Mouse (Mus musculus): ENCODE data around the gene Dpy19l3. TPM values are rescaled to one million over a fixed set of nuclear protein-coding genes. Genes with fewer than 3 reads are reported as not detected.

The Dpy19l3 gene
- polyA plus RNA-seq, 1 experiment from 2014 or later, result 51.0 TPM

DNA sequence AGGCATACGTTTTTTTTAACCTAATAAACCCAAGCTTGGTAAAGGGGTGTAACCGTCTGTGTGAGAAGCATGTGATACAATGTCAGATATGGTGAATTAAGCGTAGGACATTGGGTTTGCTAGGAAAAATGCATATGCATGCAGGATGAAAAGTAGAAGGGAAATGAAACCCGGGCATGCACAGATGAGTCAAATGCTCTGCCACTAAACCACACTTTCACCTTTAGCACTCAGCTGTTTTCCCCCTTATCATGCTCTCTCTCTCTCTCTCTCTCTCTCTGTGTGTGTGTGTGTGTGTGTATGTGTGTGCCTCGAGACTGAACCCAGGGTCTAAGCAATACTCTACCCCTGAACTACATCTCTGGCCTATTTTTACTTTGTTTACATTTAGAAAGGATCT is 11.9 kb downstream of the Dpy19l3 start:
- Histone ChIP-seq H3K4me1 (ENCODE audit: control insufficient read depth, insufficient read depth, low read depth, low read length) (no peaks in the 10 kb centered on the region), H3K9ac (ENCODE audit: low read depth, low read length) (no peak overlapping the region), H3K27me3 (replicated peaks; ENCODE audit: control insufficient read depth, insufficient read depth, low read length) (no peaks in the 10 kb centered on the region), H3K4me2 (ENCODE audit: low read length) (no peak overlapping the region), H3K9me3 (ENCODE audit: control insufficient read depth, low read length) (peaks cover 2% of the 10 kb centered on the region; the same call in 1 of the 2 replicates), H3K4me3 (ENCODE audit: low read length) (no peak overlapping the region), H3K27ac (ENCODE audit: low read depth, low read length) (no peak overlapping the region), H3K36me3 (ENCODE audit: control insufficient read depth, insufficient read depth, low read length) (peaks cover 3% of the 10 kb centered on the region; the same call in 1 of the 2 replicates)
- WGBS, result 90% methylated on average over 5 of the region's 5 CpGs
- ATAC-seq, result no peak

DNA sequence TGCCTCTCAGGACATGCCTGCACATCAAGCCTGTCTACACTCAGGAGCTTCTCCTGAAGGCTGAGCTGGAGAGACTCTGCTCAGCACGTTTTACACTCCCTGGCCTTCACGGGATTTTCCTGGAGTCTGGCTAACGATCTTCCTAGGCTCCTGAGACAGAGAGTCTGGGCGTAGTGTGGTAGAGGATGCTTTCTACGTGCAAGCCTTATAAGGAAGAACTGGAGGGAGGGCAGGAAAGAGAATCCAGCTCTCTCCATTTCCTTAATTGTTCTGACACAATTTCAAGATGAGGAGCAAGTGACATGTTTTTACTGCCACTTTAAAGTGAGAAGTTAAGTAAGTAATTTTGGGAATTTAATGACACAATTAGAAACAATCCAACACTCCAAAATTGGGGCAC is 12.4 kb downstream of the Dpy19l3 start:
- Histone ChIP-seq H3K9me3 (ENCODE audit: control insufficient read depth, low read length) (peaks cover 2% of the 10 kb centered on the region; the same call in 1 of the 2 replicates), H3K9ac (ENCODE audit: low read depth, low read length) (no peak overlapping the region), H3K27ac (ENCODE audit: low read depth, low read length) (no peak overlapping the region), H3K4me1 (ENCODE audit: control insufficient read depth, insufficient read depth, low read depth, low read length) (no peaks in the 10 kb centered on the region), H3K4me3 (ENCODE audit: low read length) (no peak overlapping the region), H3K4me2 (ENCODE audit: low read length) (no peak overlapping the region), H3K27me3 (replicated peaks; ENCODE audit: control insufficient read depth, insufficient read depth, low read length) (no peaks in the 10 kb centered on the region), H3K36me3 (ENCODE audit: control insufficient read depth, insufficient read depth, low read length) (peaks cover 3% of the 10 kb centered on the region; the same call in 1 of the 2 replicates)
- no peak for ATAC-seq
- 61% methylated on average over 5 of the region's 5 CpGs for whole genome bisulfite sequencing

DNA sequence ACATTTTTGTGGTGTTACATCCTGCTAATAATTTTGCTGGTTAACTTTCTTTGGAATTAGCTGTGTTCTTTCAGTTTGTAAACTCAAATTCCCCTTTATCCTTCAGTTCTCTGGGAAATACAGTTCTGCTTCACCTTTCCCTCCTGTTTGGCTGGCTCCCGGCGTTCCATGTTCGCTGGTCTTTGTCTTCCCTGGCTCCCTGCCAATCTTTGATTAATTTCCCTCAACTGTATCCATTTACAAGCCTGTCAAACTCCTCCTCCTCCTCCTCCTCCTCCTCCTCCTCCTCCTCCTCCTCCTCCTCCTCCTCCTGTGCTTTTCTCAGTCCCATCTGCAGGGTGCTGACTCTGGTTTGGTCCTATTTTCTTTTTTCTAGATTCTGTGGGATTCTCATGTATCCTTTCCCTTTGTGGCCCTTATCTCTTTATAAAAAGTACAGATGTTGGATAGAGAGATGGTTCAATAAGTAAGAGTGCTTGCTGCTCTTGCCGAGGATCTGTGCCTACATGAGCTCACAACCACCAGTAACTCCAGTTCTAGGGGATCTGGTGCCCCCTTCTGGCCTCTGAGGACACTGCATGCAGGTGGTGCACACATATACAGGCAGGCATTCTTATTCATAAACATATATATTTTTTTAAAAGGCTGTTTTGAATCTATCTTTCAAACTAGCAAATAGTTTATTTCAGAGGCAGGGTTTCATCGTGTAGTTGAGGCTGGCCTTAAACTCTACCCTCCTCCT is 13.6 kb downstream of the Dpy19l3 start:
- Histone ChIP-seq H3K4me2 (ENCODE audit: low read length) (no peak overlapping the region), H3K9me3 (ENCODE audit: control insufficient read depth, low read length) (peaks cover 2% of the 10 kb centered on the region; the same call in 1 of the 2 replicates), H3K27ac (ENCODE audit: low read depth, low read length) (no peak overlapping the region), H3K4me1 (ENCODE audit: control insufficient read depth, insufficient read depth, low read depth, low read length) (no peaks in the 10 kb centered on the region), H3K4me3 (ENCODE audit: low read length) (no peak overlapping the region), H3K36me3 (ENCODE audit: control insufficient read depth, insufficient read depth, low read length) (peaks cover 3% of the 10 kb centered on the region; the same call in 1 of the 2 replicates), H3K27me3 (replicated peaks; ENCODE audit: control insufficient read depth, insufficient read depth, low read length) (no peaks in the 10 kb centered on the region), H3K9ac (ENCODE audit: low read depth, low read length) (no peak overlapping the region)
- 47% methylated on average over 5 of the region's 5 CpGs for WGBS
- ATAC-seq, result no peak

- Histone ChIP-seq H3K4me3 (ENCODE audit: low read length) (no peak overlapping the region), H3K4me2 (ENCODE audit: low read length) (no peak overlapping the region), H3K36me3 (ENCODE audit: control insufficient read depth, insufficient read depth, low read length) (peaks cover 3% of the 10 kb centered on the region; the same call in 1 of the 2 replicates), H3K9ac (ENCODE audit: low read depth, low read length) (no peak overlapping the region), H3K27me3 (replicated peaks; ENCODE audit: control insufficient read depth, insufficient read depth, low read length) (no peaks in the 10 kb centered on the region), H3K9me3 (ENCODE audit: control insufficient read depth, low read length) (peaks cover 2% of the 10 kb centered on the region; the same call in 1 of the 2 replicates), H3K4me1 (ENCODE audit: control insufficient read depth, insufficient read depth, low read depth, low read length) (peaks cover 3% of the 10 kb centered on the region; the same call in 1 of the 2 replicates), H3K27ac (ENCODE audit: low read depth, low read length) (no peak overlapping the region)
- ATAC-seq, result no peak
Observed at GRCm38 (mm10) chr7:35738871-35739270, 15.4 kb downstream of the Dpy19l3 start.

DNA sequence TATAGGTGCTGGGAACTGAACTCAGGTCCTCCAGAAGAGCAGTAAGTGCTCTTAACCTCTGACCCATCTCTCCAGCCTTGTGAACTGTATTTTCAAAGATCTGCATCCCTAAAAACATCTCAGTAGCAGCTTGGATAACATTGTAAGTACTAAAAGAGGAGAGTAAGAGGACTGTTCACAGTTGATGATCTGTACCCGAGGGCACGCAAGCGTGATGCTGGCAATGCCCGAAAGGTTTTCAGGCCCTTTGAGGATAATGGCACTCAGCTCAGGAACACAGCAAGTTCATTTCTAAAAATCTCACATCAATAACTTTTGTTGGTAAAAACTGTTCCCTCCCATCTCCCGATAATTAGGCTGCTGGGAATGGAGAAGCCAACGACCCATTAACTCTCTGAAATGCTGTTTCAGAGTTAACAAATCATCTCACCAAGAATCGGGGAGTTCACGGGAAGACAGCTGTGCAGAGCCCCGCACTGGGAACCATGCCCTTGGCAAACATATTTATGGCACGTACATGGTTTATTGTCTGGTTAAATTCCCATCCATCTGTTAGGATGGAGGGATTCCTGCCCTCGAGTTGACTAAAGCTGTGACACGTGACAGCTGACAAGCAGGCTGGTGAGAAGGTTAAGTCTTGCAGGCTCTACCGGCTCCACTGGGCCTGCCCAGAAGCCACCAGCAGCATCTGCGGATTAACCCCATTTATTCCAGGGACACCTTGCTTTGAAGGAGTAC is 20.8 kb downstream of the Dpy19l3 start:
- Histone ChIP-seq H3K9ac (ENCODE audit: low read depth, low read length) (no peak overlapping the region), H3K36me3 (ENCODE audit: control insufficient read depth, insufficient read depth, low read length) (peaks cover 8% of the 10 kb centered on the region), H3K27me3 (replicated peaks; ENCODE audit: control insufficient read depth, insufficient read depth, low read length) (no peaks in the 10 kb centered on the region), H3K4me2 (ENCODE audit: low read length) (no peak overlapping the region), H3K4me1 (ENCODE audit: control insufficient read depth, insufficient read depth, low read depth, low read length) (peaks cover 8% of the 10 kb centered on the region), H3K27ac (ENCODE audit: low read depth, low read length) (peak overlapping the region; percentile 58), H3K9me3 (ENCODE audit: control insufficient read depth, low read length) (peaks cover 2% of the 10 kb centered on the region; the same call in 1 of the 2 replicates), H3K4me3 (ENCODE audit: low read length) (no peak overlapping the region)
- ATAC-seq, result peak; percentile 60
- WGBS, result 42% methylated on average over 14 of the region's 14 CpGs

DNA sequence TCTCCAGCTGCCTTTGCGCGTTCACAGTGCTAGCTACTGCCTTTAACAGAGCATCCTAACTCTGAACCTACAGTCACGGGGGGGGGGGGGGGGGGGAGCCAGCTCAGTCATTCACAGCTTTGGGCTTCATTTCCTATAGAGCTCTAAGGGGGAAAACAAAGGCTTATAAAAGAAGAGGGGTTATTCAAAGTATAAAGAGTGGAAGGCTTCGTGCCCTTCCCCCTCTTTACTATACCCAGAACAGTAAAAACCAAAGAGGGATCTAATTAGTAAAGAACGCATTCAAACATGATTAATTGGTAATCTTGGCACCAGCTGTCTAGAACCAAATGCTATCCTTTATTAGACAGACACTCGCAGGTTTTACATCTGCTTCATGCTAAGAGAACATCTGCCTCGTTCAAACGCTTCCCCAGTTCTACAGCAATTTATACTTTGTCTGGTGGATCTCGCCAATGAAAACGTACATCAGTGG is 21.6 kb downstream of the Dpy19l3 start:
- no peak overlapping the region for H3K9ac ChIP-seq (ENCODE audit: low read depth, low read length)
- H3K36me3 ChIP-seq (ENCODE audit: control insufficient read depth, insufficient read depth, low read length), result peaks cover 11% of the 10 kb centered on the region; the same call in 1 of the 2 replicates
- H3K27me3 ChIP-seq (replicated peaks; ENCODE audit: control insufficient read depth, insufficient read depth, low read length), result no peaks in the 10 kb centered on the region
- H3K4me1 ChIP-seq (ENCODE audit: control insufficient read depth, insufficient read depth, low read depth, low read length), result peaks cover 8% of the 10 kb centered on the region
- H3K4me3 ChIP-seq (ENCODE audit: low read length), result no peak overlapping the region
- no peak overlapping the region for H3K4me2 ChIP-seq (ENCODE audit: low read length)
- H3K27ac ChIP-seq (ENCODE audit: low read depth, low read length), result no peak overlapping the region; the same call in 1 of the 2 replicates
- peaks cover 2% of the 10 kb centered on the region for H3K9me3 ChIP-seq (ENCODE audit: control insufficient read depth, low read length)
- WGBS, result 37% methylated on average over 10 of the region's 10 CpGs
- ATAC-seq, result peak; percentile 51

DNA sequence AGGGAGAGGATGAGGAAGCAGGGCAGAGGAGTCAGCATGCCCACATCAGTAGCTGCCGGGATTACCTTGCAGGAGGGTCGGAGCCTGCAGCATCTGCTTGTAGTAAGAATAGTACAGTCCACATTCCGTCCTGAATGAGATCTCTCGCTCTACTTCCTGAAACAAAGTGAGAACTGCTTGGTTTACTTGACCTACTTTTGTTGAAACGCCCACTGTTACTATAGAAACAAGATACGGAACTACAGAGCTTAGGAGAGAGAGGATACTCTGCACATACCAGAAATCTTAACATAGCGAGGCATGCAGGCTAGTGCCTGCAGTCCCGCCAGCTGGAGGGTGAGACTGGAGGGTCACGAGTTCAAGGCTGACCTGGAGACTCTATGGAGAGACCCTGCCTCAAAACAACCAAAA is 24.6 kb downstream of the Dpy19l3 start:
- no peaks in the 10 kb centered on the region; the same call in none of the 2 replicates for H3K9me3 ChIP-seq (ENCODE audit: control insufficient read depth, low read length)
- no peaks in the 10 kb centered on the region for H3K27me3 ChIP-seq (replicated peaks; ENCODE audit: control insufficient read depth, insufficient read depth, low read length)
- ATAC-seq, result no peak
- peaks cover 8% of the 10 kb centered on the region for H3K4me1 ChIP-seq (ENCODE audit: control insufficient read depth, insufficient read depth, low read depth, low read length)
- H3K27ac ChIP-seq (ENCODE audit: low read depth, low read length), result no peak overlapping the region
- H3K36me3 ChIP-seq (ENCODE audit: control insufficient read depth, insufficient read depth, low read length), result peaks cover 11% of the 10 kb centered on the region; the same call in 1 of the 2 replicates
- H3K9ac ChIP-seq (ENCODE audit: low read depth, low read length), result no peak overlapping the region
- H3K4me2 ChIP-seq (ENCODE audit: low read length), result no peak overlapping the region
- 84% methylated on average over 9 of the region's 9 CpGs for WGBS
- H3K4me3 ChIP-seq (ENCODE audit: low read length), result no peak overlapping the region

GRCm38 (mm10) chr7:35728376-35728775 is 25.9 kb downstream of the Dpy19l3 start:
- no peak overlapping the region for H3K4me3 ChIP-seq (ENCODE audit: low read length)
- no peak overlapping the region for H3K4me2 ChIP-seq (ENCODE audit: low read length)
- peaks cover 11% of the 10 kb centered on the region; the same call in 1 of the 2 replicates for H3K36me3 ChIP-seq (ENCODE audit: control insufficient read depth, insufficient read depth, low read length)
- ATAC-seq, result no peak
- no peak overlapping the region for H3K27ac ChIP-seq (ENCODE audit: low read depth, low read length)
- no peak overlapping the region for H3K9ac ChIP-seq (ENCODE audit: low read depth, low read length)
- H3K4me1 ChIP-seq (ENCODE audit: control insufficient read depth, insufficient read depth, low read depth, low read length), result peaks cover 4% of the 10 kb centered on the region
- no peaks in the 10 kb centered on the region for H3K27me3 ChIP-seq (replicated peaks; ENCODE audit: control insufficient read depth, insufficient read depth, low read length)
- no peaks in the 10 kb centered on the region; the same call in none of the 2 replicates for H3K9me3 ChIP-seq (ENCODE audit: control insufficient read depth, low read length)
- 97% methylated on average over 12 of the region's 12 CpGs for WGBS

- Histone ChIP-seq H3K4me3 (ENCODE audit: low read length) (no peak overlapping the region), H3K9ac (ENCODE audit: low read depth, low read length) (no peak overlapping the region), H3K27ac (ENCODE audit: low read depth, low read length) (no peak overlapping the region), H3K27me3 (replicated peaks; ENCODE audit: control insufficient read depth, insufficient read depth, low read length) (no peaks in the 10 kb centered on the region), H3K4me1 (ENCODE audit: control insufficient read depth, insufficient read depth, low read depth, low read length) (no peaks in the 10 kb centered on the region), H3K4me2 (ENCODE audit: low read length) (no peak overlapping the region), H3K36me3 (ENCODE audit: control insufficient read depth, insufficient read depth, low read length) (peaks cover 17% of the 10 kb centered on the region), H3K9me3 (ENCODE audit: control insufficient read depth, low read length) (no peaks in the 10 kb centered on the region; the same call in none of the 2 replicates)
- ATAC-seq, result no peak
- WGBS, result 90% methylated on average over 2 of the region's 2 CpGs
Observed at GRCm38 (mm10) chr7:35723035-35723434, 31.2 kb downstream of the Dpy19l3 start.
